Mouse (Mus musculus) heart, postnatal 4 days (tissue): ENCODE measurements around the gene Slc22a14. TPM values are rescaled to one million over a fixed set of nuclear protein-coding genes. Genes with fewer than 3 reads are reported as not detected.

ENCODE experiments used
- DNase-seq: peaks from one replicate; pipeline ENCODE4 v3.0.0; 2021
- total RNA-seq, 2 experiments: library from RNA; stranded (reverse); gene quantifications; 2 replicates each; pipeline ENCODE4 v1.2.3; 2021

Slc22a14 gene
- total RNA-seq, 2 experiments from 2014 or later: 0.27 TPM; not detected in 1

DNA sequence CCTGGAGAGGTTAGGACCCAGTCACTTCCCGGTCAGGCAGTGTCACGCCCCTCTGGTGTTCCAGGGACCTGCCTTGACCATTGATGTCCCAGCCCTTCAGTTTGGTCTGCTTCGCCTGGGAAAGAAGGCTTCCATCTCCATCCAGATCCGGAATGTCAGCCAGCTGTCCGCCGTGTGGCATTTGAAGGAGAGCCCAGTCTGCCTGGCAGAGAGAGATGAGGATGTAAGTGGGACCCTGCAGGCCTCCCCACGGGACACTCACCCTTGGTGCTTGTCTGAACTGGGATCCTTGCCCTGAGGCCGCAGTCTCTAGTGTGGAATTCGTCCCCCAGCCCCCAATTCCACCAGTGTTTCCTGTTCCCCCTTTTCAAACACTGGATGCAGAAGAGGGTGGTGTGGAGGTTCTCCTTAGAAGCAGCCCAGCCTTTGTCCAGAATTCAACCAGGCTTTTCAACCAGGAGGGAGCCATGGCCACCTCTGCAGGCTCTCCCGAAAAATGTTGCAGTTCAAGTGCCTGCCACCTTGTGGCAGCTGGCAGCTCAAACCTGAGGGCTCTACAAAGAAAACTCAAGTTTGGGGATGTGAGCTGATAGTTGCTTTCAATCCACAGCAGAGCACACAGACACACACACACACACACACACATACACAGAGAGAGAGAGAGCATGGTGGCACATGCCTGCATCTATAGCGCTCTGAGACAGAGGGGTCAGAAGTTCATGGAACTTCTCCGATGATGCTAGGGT is 236.7 kb downstream of the Slc22a14 start:
- DNase-seq: no peak

DNA sequence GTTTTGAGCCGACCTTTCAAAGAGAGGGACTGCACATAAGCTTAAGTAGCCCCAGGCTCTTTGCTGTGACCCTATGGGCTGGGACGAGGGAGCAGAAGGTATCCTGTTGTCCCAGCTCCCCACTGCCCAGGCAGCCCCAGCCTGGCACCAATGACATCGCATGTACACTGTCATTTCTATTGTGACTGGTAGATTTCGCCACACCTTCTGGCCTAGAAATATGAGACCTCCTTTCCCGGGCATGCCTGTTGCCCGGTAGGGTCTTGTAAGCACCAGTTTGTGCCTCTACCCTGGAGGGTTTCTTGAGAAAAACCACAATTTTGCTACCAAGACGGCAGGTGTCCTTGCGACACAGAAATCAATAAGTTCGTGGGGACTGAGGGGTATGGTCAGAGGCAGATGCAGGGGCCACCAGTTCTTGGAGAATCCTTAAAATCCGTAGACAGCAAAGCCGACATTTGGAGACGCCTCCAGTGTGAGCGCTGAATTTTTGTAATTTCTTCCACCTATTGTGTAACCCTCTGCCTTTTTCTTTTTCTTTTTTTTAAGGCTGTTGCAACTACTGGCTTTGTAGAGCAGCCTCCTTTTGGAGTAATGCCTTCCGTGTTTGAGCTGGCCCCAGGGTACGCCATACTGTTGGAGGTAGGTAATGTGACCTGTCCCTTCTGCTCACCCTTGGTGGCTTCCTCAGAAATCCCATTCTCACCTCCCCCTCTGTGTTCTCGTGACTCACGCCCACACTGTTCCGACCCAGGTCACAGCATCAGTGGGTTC is 242.6 kb downstream of the Slc22a14 start:
- DNase-seq: no peak

DNA sequence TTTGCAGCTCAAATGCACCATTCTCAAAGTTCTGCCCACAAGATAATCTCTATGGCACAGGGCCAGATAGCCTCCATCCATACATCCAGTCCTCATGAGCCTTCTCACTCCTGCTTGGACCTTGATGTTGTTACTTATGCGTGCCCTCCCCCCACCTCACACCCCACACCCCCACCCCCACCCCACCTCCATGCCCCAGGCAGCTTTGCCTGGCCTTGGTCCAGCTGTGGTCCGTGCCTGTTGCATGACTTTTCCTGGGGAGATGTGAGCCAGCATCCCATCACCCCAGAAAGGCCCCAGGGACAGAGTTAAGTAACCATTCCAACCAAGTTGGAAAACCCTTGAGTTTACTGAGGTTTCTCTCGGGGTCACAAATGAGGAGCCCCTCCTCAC is 245.2 kb downstream of the Slc22a14 start:
- DNase-seq: no peak

Other genes starting within 250 kb of the Slc22a14 start
- 1 to 10 TPM; 1.8 to 1.9 TPM for gene Acaa1b, start 208.5 kb downstream of the Slc22a14 start, total RNA-seq
- not detected for gene Gm47289, start 206.4 kb downstream of the Slc22a14 start, total RNA-seq
- not detected for gene Slc22a13, start 156.5 kb downstream of the Slc22a14 start, total RNA-seq
- gene Oxsr1, start 43.1 kb downstream of the Slc22a14 start, total RNA-seq: 10 to 100 TPM; 35.5 to 36.5 TPM
- 10 to 100 TPM; 60.7 to 63.8 TPM for gene Acaa1a, start 25.9 kb downstream of the Slc22a14 start, total RNA-seq
- gene Myd88, start 24.1 kb downstream of the Slc22a14 start, total RNA-seq: 10 to 100 TPM; 12.1 to 12.7 TPM
- 1 to 10 TPM in 1 of 2 experiments, under 1 TPM in 1; 0.52 to 1.0 TPM for gene Xylb, start 8.2 kb downstream of the Slc22a14 start, total RNA-seq
- 1 to 10 TPM; 6.2 to 6.5 TPM for gene Acvr2b, start 36.6 kb upstream of the Slc22a14 start, total RNA-seq
- 1 to 10 TPM; 4.2 to 4.5 TPM for gene Exog, start 79.4 kb upstream of the Slc22a14 start, total RNA-seq
- gene Scn5a, start 213.5 kb upstream of the Slc22a14 start, total RNA-seq: 100 to 1,000 TPM; 120 to 122 TPM